Comparison of ENCODE assay signal across 29 mouse cellular contexts in the genomic region with DNA sequence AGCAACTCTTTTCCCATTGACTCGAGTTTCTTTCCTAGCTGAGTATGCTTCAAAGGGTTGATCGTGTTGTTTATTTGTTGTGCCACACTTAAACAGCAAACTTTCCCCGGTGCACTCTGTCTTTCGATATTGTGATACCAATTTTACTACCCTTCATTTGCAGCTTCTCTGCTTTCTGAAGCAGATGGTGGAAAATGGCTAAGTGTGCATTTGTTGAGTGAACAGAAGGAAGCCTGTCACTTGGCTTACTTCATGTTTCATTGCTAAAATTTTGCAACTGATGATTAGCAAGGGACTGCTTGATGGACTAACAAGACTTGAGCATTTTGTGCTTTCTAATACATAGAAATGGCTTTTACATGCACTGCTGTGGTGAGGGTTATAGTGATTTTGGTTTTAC.
DNase-seq lines count a peak whose midpoint lies in the region; ATAC-seq and TF ChIP-seq lines count a peak whose summit lies in the region.
"Had no signal": no experiment of that assay in that cellular context is flagged by ENCODE, and none has a peak within 500 bp of the region (broad histone marks: within the 10 kb centered on the region; RNA-seq: fewer than 3 reads in every experiment).

No protein-coding gene starts in this region.

- H3K27ac ChIP-seq in forebrain, embryonic 16.5 days (ENCODE audit: low read length), result no peak overlapping the region
- no peak overlapping the region for H3K27ac ChIP-seq in forebrain, embryonic 10.5 days
- no peak overlapping the region for H3K27ac ChIP-seq in layer of hippocampus, adult 2 months
- H3K27ac ChIP-seq: embryonic facial prominence, embryonic 12.5 days; heart, embryonic 10.5 days; heart, embryonic 15.5 days; hindbrain, postnatal 0 days; intestine, embryonic 15.5 days; liver, embryonic 14.5 days; midbrain, embryonic 15.5 days; neural tube, embryonic 15.5 days had no signal

- no peaks in the 10 kb centered on the region for H3K27me3 ChIP-seq in forebrain, embryonic 16.5 days (replicated peaks; ENCODE audit: control insufficient read depth, insufficient read depth, low read length)
- no peaks in the 10 kb centered on the region for H3K27me3 ChIP-seq in forebrain, embryonic 10.5 days (ENCODE audit: poor library complexity, severe bottlenecking)
- H3K27me3 ChIP-seq: embryonic facial prominence, embryonic 12.5 days; heart, embryonic 15.5 days; intestine, embryonic 15.5 days; midbrain, embryonic 15.5 days; neural tube, embryonic 15.5 days had no signal

- H3K4me3 ChIP-seq in forebrain, embryonic 16.5 days (replicated peaks; ENCODE audit: low read length), result no peak overlapping the region
- no peak overlapping the region for H3K4me3 ChIP-seq in forebrain, embryonic 10.5 days
- no peak overlapping the region for H3K4me3 ChIP-seq in layer of hippocampus, adult 2 months
- H3K4me3 ChIP-seq: embryonic facial prominence, embryonic 12.5 days; heart, embryonic 10.5 days; heart, embryonic 15.5 days; intestine, embryonic 15.5 days; midbrain, embryonic 15.5 days; neural tube, embryonic 15.5 days had no signal

- peak; percentile 28; the same call in 1 of the 2 replicates for ATAC-seq in forebrain, embryonic 16.5 days
- ATAC-seq: hindbrain, postnatal 0 days; intestine, embryonic 15.5 days; midbrain, embryonic 15.5 days had no signal

- WGBS in forebrain, embryonic 16.5 days, result 70% methylated on average over 4 of the region's 4 CpGs
- 86% methylated on average over 4 of the region's 4 CpGs for WGBS in forebrain, embryonic 10.5 days

- 0 out of 2 replicates have a peak overlapping the region, but pooled peaks have one; percentile 2 for H3K4me2 ChIP-seq in forebrain, embryonic 16.5 days (ENCODE audit: low read length)
- H3K4me2 ChIP-seq: embryonic facial prominence, embryonic 12.5 days; heart, embryonic 15.5 days; intestine, embryonic 15.5 days; lung, embryonic 14.5 days; midbrain, embryonic 15.5 days; neural tube, embryonic 15.5 days had no signal

- H3K4me1 ChIP-seq in forebrain, embryonic 16.5 days (replicated peaks; ENCODE audit: control insufficient read depth, insufficient read depth, low read length), result no peaks in the 10 kb centered on the region
- H3K4me1 ChIP-seq in forebrain, embryonic 10.5 days, result no peaks in the 10 kb centered on the region
- H3K4me1 ChIP-seq: embryonic facial prominence, embryonic 12.5 days; heart, embryonic 10.5 days; heart, embryonic 15.5 days; intestine, embryonic 15.5 days; midbrain, embryonic 15.5 days; neural tube, embryonic 15.5 days had no signal

- H3K36me3 ChIP-seq in forebrain, embryonic 16.5 days (ENCODE audit: control insufficient read depth, insufficient read depth), result no peaks in the 10 kb centered on the region
- no peaks in the 10 kb centered on the region for H3K36me3 ChIP-seq in forebrain, embryonic 10.5 days (replicated peaks)
- H3K36me3 ChIP-seq: embryonic facial prominence, embryonic 12.5 days; heart, embryonic 10.5 days; heart, embryonic 15.5 days; intestine, embryonic 15.5 days; midbrain, embryonic 15.5 days; neural tube, embryonic 15.5 days had no signal

- no peaks in the 10 kb centered on the region for H3K9me3 ChIP-seq in forebrain, embryonic 16.5 days (ENCODE audit: control insufficient read depth, low read length)
- peaks cover 2% of the 10 kb centered on the region; the same call in 1 of the 2 replicates for H3K9me3 ChIP-seq in forebrain, embryonic 10.5 days
- H3K9me3 ChIP-seq: heart, embryonic 15.5 days; intestine, embryonic 15.5 days; midbrain, embryonic 15.5 days; neural tube, embryonic 15.5 days had no signal

- TF ChIP-seq CTCF in layer of hippocampus, adult 2 months (conservative IDR thresholded peaks at IDR 0.05), result no peak

- DNase-seq in forebrain, embryonic 10.5 days (ENCODE audit: extremely low spot score, low spot score), result no peak
- peak; percentile 2 for DNase-seq in R1 (ENCODE audit: low read depth, low spot score)
- DNase-seq in layer of hippocampus, adult 2 months (ENCODE audit: low spot score in 2 of 2), result peak; percentile 26 to 54
- DNase-seq in telencephalon, adult 2 months (ENCODE audit: low read depth, low spot score), result peak; percentile 8
- no peak for DNase-seq in testis, postnatal 14 days (ENCODE audit: low spot score)
- no peak for DNase-seq in frontal cortex, postnatal 14 days (ENCODE audit: low spot score in 2 of 2)
- DNase-seq: adrenal gland, adult 2 months; adrenal gland, postnatal 36 days; cerebellum, adult 11 months; cerebellum, adult 9-11 months; embryo, embryonic 11 days; gastrocnemius, postnatal 10 days; kidney, adult 2 months; kidney, postnatal 36 days; liver; lung, embryonic 14.5 days; lung, postnatal 14 days; retina, postnatal 1 day; right cerebral cortex, postnatal 14 days; thymus, postnatal 36 days had no signal

- H3K9ac ChIP-seq in forebrain, embryonic 16.5 days (replicated peaks; ENCODE audit: low read depth, low read length), result no peak overlapping the region
- H3K9ac ChIP-seq: embryonic facial prominence, embryonic 12.5 days; heart, embryonic 15.5 days; intestine, embryonic 15.5 days; liver, embryonic 14.5 days; lung, embryonic 14.5 days; midbrain, embryonic 15.5 days; neural tube, embryonic 15.5 days had no signal

Comparison
In these comparisons a context has a peak if more than half of its experiments do, and no peak if none do; other contexts are left out.
1. DNase-seq: peak in R1 (single experiment), layer of hippocampus, adult 2 months (2 of 2) and telencephalon, adult 2 months (single experiment); none in forebrain, embryonic 10.5 days (single experiment), testis, postnatal 14 days (single experiment) and frontal cortex, postnatal 14 days (0 of 2).